Mouse (Mus musculus): ENCODE measurements around the gene Elmo2.

DNA sequence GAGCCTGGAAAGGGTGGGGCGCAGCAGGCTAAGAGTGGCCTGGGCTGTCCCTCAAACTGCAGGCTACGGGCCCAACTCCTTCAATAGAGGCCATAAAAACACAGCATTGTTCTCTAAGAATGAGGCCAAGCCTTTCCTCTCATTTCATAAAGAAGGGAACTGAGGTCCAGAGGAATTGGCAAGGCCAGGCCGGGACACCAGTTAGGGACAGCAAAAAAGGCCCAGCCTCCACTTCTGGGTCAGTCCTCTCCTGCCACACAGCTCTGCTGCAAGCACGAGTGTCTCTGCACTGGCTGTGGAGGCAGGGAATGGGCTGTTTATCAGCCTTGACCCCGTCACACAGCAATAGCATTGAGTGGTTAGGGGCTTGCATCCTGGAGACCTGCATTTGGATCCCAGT lies 2.8 kb downstream of the Elmo2 start:
- TF ChIP-seq CTCF (IDR thresholded peaks at IDR 0.05; ENCODE audit: low read depth, low read length) (no peak), POLR2A (IDR thresholded peaks at IDR 0.05; ENCODE audit: insufficient read depth, low read length) (no peak), EP300 (IDR thresholded peaks at IDR 0.05; ENCODE audit: insufficient read depth, low read depth, low read length) (no peak)

Data from ES-Bruce4 (cell line).